Mouse (Mus musculus): ENCODE measurements around the gene Efcab11. TPM values are rescaled to one million over a fixed set of nuclear protein-coding genes. Genes with fewer than 3 reads are reported as not detected.
A peak's percentile ranks its signal among the peaks of the same experiment; 100 is the strongest.

The Efcab11 gene
- polyA plus RNA-seq, 1 experiment from 2014 or later = 18.6 TPM

DNA sequence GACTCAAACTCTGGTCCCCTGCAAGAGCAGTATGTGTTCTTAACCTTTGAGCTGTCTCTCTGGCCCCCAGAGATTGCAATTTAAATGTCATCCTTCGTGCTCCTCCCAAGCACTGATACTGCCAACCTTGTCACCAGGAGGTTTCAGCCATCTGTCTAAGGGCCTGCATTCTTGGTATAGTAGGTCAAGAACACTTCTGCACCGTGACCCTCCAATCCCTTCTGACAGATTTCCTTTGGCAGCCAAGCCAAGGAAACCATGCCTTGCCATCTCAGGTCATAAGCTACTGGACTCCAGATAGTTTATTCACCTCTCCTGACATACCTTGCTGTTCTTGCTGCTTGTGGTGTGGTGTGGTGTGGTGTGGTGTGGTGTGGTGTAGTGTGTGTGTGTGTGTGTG lies 235.5 kb downstream of the Efcab11 start:
- WGBS = 93% methylated on average over 2 of the region's 2 CpGs
- no peaks in the 10 kb centered on the region for H3K27me3 ChIP-seq (ENCODE audit: control insufficient read depth, insufficient read depth, low read length)
- DNase-seq (ENCODE audit: low spot score) (no peak), ATAC-seq (ENCODE audit: insufficient read depth, low FRiP score, low TSS enrichment) (no peak)
- no peak overlapping the region for H3K4me3 ChIP-seq (ENCODE audit: low read depth, low read length)
- H3K27ac ChIP-seq (ENCODE audit: low read depth, low read length) = no peak overlapping the region
- no peak overlapping the region for H3K4me2 ChIP-seq (ENCODE audit: low read depth)
- no peaks in the 10 kb centered on the region for H3K4me1 ChIP-seq (ENCODE audit: control insufficient read depth, insufficient read depth, low read length)
- no peak overlapping the region for H3K9ac ChIP-seq (ENCODE audit: low read length)
- H3K9me3 ChIP-seq (ENCODE audit: control insufficient read depth, low read length) = 0 out of 2 replicates have a peak, but pooled peaks cover 9% of the 10 kb centered on the region
- H3K36me3 ChIP-seq (ENCODE audit: control insufficient read depth, insufficient read depth, low read length) = no peaks in the 10 kb centered on the region

GRCm38 (mm10) chr12:99646556-99647354 lies 237.5 kb downstream of the Efcab11 start:
- 94% methylated on average over 11 of the region's 11 CpGs for WGBS
- ATAC-seq (ENCODE audit: insufficient read depth, low FRiP score, low TSS enrichment) (no peak), DNase-seq (ENCODE audit: low spot score) (no peak)
- Histone ChIP-seq H3K4me3 (ENCODE audit: low read depth, low read length) (no peak overlapping the region), H3K4me2 (ENCODE audit: low read depth) (no peak overlapping the region), H3K36me3 (ENCODE audit: control insufficient read depth, insufficient read depth, low read length) (no peaks in the 10 kb centered on the region), H3K9ac (ENCODE audit: low read length) (no peak overlapping the region), H3K9me3 (ENCODE audit: control insufficient read depth, low read length) (peaks cover 12% of the 10 kb centered on the region; the same call in 1 of the 2 replicates), H3K4me1 (ENCODE audit: control insufficient read depth, insufficient read depth, low read length) (no peaks in the 10 kb centered on the region), H3K27me3 (ENCODE audit: control insufficient read depth, insufficient read depth, low read length) (no peaks in the 10 kb centered on the region), H3K27ac (ENCODE audit: low read depth, low read length) (no peak overlapping the region)

DNA sequence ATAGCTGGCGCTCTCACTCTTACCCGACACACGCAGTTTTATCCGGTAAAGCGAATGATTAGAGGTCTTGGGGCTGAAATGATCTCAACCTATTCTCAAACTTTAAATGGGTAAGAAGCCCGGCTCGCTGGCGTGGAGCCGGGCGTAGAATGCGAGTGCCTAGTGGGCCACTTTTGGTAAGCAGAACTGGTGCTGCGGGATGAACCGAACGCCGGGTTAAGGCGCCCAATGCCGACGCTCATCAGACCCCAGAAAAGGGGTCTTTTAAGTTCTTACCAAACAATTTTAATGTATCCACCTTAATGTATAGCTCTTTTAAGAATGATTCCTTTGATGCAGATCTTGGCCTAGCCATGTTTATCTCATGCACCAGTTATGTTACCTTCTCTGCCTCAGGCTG lies 238.8 kb downstream of the Efcab11 start:
- peaks cover 12% of the 10 kb centered on the region; the same call in 1 of the 2 replicates for H3K9me3 ChIP-seq (ENCODE audit: control insufficient read depth, low read length)
- ATAC-seq (ENCODE audit: insufficient read depth, low FRiP score, low TSS enrichment) = peak; percentile 65; the same call in 1 of the 2 replicates

DNA sequence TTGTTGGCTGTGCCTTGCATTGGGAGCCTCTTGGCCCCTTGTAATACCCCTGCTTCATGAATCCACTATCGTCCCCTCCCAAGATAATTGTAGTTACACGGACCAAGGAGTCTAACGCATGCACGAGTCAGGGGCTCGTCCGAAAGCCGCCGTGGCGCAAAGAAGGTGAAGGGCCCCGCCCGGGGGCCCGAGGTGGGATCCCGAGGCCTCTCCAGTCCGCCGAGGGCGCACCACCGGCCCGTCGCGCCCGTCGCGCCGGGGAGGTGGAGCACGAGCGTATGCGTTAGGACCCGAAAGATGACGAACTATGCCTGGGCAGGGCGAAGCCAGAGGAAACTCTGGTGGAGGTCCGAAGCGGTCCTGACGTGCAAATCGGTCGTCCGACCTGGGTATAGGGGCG lies 239.3 kb downstream of the Efcab11 start:
- H3K27me3 ChIP-seq (ENCODE audit: control insufficient read depth, insufficient read depth, low read length) = no peaks in the 10 kb centered on the region
- H3K36me3 ChIP-seq (ENCODE audit: control insufficient read depth, insufficient read depth, low read length) = no peaks in the 10 kb centered on the region
- H3K9ac ChIP-seq (ENCODE audit: low read length) = no peak overlapping the region
- H3K4me1 ChIP-seq (ENCODE audit: control insufficient read depth, insufficient read depth, low read length) = peaks cover 10% of the 10 kb centered on the region
- 93% methylated on average over 37 of the region's 37 CpGs for WGBS
- H3K9me3 ChIP-seq (ENCODE audit: control insufficient read depth, low read length) = peaks cover 12% of the 10 kb centered on the region; the same call in 1 of the 2 replicates
- ATAC-seq (ENCODE audit: insufficient read depth, low FRiP score, low TSS enrichment) (peak; percentile 79; the same call in 1 of the 2 replicates), DNase-seq (ENCODE audit: low spot score) (no peak)
- H3K4me2 ChIP-seq (ENCODE audit: low read depth) = no peak overlapping the region
- H3K4me3 ChIP-seq (ENCODE audit: low read depth, low read length) = no peak overlapping the region
- H3K27ac ChIP-seq (ENCODE audit: low read depth, low read length) = no peak overlapping the region

More for the DNA sequence above, 238.8 kb downstream of the Efcab11 start:
- no peaks in the 10 kb centered on the region for H3K36me3 ChIP-seq (ENCODE audit: control insufficient read depth, insufficient read depth, low read length)
- WGBS = 94% methylated on average over 18 of the region's 18 CpGs
- H3K27ac ChIP-seq (ENCODE audit: low read depth, low read length) = no peak overlapping the region
- peaks cover 6% of the 10 kb centered on the region for H3K4me1 ChIP-seq (ENCODE audit: control insufficient read depth, insufficient read depth, low read length)
- H3K4me3 ChIP-seq (ENCODE audit: low read depth, low read length) = no peak overlapping the region
- no peak for DNase-seq (ENCODE audit: low spot score)
- H3K27me3 ChIP-seq (ENCODE audit: control insufficient read depth, insufficient read depth, low read length) = no peaks in the 10 kb centered on the region
- no peak overlapping the region for H3K9ac ChIP-seq (ENCODE audit: low read length)
- H3K4me2 ChIP-seq (ENCODE audit: low read depth) = no peak overlapping the region

Other genes with a start within 250 kb of the Efcab11 start
- gene Tdp1, start 78 bp upstream of the Efcab11 start, polyA plus RNA-seq (2014; fragmentation: Nextera tagmentation; extraction: Ambion mirVana) = 76.2 and 77.3 TPM in 2 replicates
- 0.66 and 1.2 TPM in 2 replicates for gene Kcnk13, start 80.1 kb upstream of the Efcab11 start, polyA plus RNA-seq (2014; fragmentation: Nextera tagmentation; extraction: Ambion mirVana)
- gene Psmc1, start 225.7 kb upstream of the Efcab11 start, polyA plus RNA-seq (2014; fragmentation: Nextera tagmentation; extraction: Ambion mirVana) = 427 and 432 TPM in 2 replicates

Measured in neural tube, embryonic 11.5 days (tissue).